Mouse (Mus musculus): ENCODE results near the gene Ctu1. TPM values are rescaled to one million over a fixed set of nuclear protein-coding genes. Genes with fewer than 3 reads are reported as not detected.
"Not testable (repeated sequence)": the region's sequence is repeated elsewhere in the genome, so short reads cannot be mapped to it uniquely, and the experiment has no call there.

Gene Ctu1
- polyA plus RNA-seq (2012; rRNA removed), result 9.2 and 9.4 TPM in 2 replicates

DNA sequence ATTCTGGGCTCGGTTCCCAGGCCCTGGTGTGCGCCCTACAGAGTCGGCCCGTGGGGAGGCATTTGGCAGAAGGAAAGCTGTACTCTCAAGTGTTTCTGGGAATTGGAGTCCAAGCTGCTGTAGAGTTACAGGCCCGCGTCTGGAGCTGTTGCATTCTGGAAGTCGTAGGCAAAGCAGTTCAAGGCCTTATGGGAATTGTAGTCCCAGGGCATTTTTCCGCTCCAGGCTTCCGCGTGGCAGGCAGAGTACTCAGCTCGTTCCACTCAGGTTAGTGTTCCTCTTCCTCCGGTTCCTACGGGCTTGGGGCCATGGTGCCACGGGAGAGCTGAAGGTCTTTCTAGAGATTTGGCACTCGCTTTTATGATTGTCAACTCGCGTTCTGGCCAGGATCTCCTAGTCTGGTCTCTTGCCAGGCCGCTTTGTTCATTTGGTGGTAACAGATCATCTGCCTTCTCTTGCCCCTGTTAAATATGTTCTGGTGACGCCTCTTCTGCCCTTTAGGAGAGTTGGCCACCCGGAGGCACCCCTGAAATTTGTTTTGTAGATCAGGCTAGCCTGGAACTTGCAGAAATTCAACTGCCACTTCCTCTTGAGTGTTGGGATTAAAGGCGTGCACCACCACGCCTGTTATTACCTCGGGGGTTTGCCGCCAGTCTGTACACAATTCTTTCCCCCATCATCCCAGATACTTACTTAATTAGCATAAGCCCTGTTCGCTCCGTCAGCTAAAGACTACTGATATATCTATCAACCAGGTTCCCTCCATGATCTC lies at the start of gene Ctu1:
Ctu1 (plus strand) TSS at position 208 of the 772 bp plus-strand sequence.
- DNase-seq (ENCODE audit: extremely low spot score in 1 of 2, low spot score in 1 of 2), result peak; percentile 95 to 96

DNA sequence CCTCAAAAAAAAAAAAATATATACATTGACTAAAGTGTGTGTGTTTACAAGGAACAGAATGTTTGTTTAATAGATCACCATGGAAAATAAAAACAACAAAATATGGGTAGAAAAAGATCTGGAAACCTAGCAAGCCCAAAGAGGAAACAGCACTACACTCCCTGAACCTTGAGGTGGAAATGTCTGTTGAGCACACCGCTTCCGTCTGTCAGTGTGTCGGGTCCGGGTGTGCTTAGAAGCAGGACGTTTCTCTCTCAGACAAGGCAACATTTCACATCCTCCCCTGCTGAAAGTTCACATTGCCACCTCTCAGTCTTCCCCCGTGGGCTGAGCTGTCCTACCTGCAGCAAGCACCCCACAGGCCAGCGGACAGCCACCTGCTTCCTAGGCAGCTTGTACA lies 48.9 kb upstream of the Ctu1 start:
- DNase-seq (ENCODE audit: extremely low spot score in 1 of 2, low spot score in 1 of 2), result no peak

DNA sequence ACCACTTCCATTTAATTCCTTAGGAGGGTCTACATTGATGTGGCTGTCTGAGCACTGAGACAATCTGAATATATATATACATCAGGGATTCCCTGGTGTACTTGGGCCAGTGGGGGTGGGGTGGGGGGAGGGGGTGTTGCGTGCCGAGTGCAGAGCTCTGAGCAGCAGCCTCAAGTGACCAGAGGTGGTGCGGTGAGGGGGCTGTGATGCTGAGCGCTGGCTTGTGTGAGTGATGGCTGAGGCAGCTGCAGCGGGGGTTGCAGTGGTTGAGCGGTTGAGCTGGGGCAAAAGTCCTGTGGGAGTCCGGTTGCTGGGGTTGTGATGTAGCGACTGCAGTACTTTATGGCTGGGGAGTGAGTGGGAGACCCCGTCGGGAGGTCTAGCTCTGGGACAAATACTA lies 48.0 kb upstream of the Ctu1 start:
- no peak for DNase-seq (ENCODE audit: extremely low spot score in 1 of 2, low spot score in 1 of 2)

DNA sequence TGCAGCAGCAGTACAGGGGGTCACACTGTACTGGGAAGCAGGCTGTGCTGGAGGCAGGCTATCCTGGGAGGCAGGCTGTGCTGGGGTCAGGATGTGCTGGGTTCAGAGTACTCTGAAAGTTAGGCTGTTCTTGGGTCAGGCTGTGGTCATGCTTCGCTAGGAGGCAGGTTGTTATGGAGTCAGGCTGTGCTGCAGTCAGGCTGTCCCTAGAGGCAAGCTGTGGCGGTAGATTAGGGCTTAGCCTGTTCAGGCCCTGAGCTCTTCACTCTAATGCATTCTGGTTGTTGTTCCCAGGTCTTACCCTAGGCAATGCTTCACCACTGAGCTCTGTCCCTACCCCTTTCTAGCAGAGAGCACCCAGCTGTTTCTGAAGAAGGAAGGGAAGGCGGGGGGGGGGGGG lies 46.8 kb upstream of the Ctu1 start:
- no peak for DNase-seq (ENCODE audit: extremely low spot score in 1 of 2, low spot score in 1 of 2)

DNA sequence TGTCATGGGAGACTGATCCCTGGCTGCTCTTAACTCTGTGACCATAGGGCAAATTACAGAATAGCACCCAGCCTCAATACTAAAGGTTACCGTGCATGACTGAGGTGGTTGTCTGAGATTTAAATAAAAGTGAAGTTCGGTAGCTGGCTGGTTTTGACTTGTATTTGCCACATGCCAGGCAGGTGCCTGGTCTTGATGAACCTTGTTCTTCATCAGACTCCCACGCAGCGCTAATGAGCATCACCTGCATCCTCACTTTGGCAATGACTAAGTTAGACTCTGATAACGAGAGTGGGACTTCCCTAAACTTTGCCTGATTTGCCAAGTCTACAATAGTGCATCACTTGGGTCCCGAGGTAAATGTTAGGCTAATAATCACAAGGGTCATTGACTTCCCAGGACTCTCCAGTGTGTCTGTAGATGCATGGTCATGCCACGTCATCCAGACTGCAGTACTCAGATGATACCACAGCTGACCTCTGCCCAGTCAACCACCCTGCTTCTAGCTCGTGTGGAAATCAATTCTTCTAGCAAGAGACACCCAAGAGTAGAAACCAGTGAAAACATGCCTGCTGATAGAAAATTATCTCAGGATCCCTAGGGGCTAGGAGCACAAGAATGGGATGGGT lies 45.9 kb upstream of the Ctu1 start:
- DNase-seq (ENCODE audit: extremely low spot score in 1 of 2, low spot score in 1 of 2), result no peak

DNA sequence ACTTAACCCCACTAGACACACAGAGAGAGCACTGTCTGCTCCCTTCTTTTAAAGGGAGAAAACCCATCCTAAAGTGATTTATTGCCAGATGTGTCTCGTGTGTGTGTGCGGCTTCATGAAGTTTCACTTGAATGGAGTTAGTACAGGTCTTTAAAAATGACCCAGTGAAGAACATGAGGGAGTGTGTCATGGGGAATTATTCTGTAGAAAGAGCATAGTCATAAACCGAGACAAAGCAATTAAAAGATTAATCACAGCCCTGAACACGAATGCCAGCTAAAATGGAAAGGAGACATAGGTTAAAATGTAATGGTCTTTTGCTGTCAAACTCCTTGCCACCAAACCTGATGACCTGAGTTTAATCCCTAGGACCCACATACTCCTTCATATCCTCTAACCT lies 37.9 kb upstream of the Ctu1 start:
- no peak for DNase-seq (ENCODE audit: extremely low spot score in 1 of 2, low spot score in 1 of 2)

DNA sequence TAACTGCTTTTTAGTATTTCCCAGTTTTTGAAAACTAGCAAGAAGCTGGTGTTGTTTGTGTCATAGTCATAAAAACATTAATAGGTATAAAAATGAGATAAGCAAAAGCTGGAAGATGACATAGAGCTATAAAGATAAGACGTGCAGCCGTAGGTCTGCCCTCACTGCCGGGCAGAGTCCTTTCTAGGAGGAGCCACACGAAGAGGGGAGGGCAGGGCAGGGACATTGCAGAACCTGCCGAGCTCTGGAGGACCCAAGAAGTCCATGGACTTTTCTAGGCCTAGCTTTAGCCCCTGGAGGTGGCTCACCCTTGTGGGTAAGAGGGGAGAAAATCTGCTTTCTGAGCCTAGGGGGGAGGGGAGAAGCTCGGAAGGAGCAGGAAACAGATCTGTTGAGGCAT lies 37.3 kb upstream of the Ctu1 start, which contains the start of gene Ceacam18:
Ceacam18 (plus strand) TSS at position 208 of the 400 bp plus-strand sequence.
- no peak for DNase-seq (ENCODE audit: extremely low spot score in 1 of 2, low spot score in 1 of 2)

DNA sequence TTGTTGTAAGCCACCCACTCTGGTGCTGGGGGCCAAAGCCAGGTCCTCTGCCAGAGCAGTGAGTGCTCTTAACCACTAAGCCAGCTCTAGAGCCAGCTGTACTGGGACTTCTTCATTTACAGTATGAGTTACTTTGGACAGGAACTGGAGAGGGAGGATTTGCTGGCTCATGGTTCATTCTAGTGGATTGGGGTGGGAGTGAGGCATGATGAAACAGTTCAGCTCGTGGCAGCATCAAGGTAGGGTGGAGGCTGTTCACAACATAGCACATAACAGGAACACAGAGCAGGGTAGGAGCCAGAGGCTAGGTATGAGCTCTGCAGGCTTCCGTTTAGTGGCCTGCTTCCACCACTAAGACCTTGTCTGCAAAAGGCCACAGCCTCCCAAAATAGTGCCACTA lies 35.6 kb upstream of the Ctu1 start:
- DNase-seq (ENCODE audit: extremely low spot score in 1 of 2, low spot score in 1 of 2), result no peak

DNA sequence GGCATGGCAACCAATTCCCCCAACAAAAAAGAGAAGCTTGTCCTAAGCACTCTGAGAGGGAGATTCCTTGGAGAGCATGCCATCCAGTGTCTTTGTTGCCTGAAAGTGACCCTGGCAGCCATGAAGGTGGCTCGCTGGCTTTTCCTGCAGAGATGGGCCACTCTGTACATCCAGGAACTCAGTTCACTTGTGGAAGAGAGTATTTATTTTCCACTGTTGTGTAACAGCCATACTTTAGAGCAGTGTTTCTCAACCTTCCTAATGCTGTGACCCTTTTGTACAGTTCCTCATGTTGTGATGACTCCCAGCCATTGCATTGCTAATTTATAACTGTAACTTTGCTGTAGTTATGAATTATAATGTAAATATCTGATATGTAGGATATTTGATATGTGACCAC lies 34.7 kb upstream of the Ctu1 start:
- no peak for DNase-seq (ENCODE audit: extremely low spot score in 1 of 2, low spot score in 1 of 2)

DNA sequence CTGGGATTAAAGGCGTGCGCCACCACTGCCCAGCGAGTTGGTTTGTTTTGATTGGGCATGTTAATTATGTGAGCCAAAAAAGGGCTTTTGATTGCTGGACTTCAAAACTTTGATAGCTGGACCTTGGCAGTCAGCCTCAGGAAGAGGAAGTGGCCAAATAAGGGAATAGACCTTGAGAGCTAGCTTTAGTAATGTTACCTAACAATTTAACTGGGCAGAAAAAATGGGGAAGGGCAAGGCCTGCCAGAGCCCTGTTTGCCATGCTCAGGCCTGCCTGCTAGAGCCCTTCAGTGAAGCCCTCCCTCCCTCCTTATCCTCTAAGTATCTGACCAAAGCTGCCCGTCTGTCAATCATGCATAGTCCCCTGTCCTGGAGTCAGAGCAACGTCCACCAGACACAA lies 29.2 kb upstream of the Ctu1 start:
- DNase-seq (ENCODE audit: extremely low spot score in 1 of 2, low spot score in 1 of 2), result no peak

DNA sequence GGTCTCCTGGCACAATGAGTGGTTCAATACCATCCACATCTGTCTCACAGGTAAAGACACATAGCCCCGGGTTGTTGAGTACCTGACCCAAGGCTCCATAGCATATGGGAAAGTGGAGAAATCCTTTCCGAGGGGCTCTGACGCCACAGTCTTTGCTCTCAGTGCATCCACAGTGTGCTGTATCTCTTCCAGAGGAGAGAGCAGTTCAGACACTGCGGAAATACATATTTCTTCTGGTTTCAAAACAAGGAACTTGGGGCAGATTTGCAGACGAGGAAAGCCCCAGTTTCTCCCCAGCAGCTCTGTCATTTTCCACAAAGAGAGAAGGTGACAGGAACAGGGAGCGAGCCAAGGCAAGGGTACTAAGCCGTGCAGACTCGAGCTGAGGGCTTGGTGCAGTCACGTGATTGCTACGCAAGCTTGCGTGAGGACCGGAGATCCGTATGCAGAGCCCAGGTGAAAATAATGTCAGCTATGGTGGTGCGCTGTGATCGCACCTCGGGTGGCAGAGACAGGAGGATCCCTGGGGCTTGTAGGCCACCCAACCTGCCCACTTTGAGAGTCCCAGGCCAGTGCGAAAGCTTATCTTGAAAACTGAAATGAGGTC lies 28.7 kb upstream of the Ctu1 start:
- DNase-seq (ENCODE audit: extremely low spot score in 1 of 2, low spot score in 1 of 2), result no peak

DNA sequence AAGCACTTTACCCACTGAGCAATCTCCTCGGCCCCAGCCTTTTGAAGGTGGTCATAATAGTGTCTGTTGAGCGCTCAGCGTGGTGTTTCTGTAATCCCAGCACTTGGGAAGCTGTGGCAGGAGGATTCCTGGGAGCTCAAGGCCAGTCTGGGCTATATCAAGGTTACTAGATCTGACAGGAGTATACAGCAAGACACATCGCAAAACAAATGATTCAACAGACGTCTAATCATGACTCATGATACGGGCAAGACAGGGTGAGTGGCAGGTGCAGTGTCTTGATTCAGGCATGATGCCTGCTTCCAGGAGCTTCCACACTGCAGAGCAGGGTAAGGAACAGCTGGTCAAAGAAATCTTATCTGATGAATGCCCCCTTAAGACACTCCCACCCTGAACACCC lies 19.1 kb upstream of the Ctu1 start:
- no peak for DNase-seq (ENCODE audit: extremely low spot score in 1 of 2, low spot score in 1 of 2)

DNA sequence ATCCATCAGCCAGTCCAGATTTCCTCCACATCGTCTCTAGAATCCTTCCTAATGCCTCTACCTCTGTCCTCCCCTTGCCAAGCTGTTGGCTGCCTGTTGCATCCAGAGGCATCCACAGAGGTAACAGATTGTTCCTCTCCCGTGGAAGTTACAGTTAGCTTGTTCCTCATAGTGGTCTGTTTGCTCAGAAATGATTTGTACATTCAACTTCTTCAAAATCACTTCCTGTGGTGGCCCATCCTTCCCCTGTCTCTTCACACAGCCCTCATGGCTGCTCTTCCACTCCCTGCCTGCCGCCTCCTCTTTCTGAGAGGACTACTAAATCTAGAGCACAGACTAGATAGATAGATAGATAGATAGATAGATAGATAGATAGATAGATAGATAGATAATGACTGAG lies 17.3 kb upstream of the Ctu1 start:
- no peak for DNase-seq (ENCODE audit: extremely low spot score in 1 of 2, low spot score in 1 of 2)

DNA sequence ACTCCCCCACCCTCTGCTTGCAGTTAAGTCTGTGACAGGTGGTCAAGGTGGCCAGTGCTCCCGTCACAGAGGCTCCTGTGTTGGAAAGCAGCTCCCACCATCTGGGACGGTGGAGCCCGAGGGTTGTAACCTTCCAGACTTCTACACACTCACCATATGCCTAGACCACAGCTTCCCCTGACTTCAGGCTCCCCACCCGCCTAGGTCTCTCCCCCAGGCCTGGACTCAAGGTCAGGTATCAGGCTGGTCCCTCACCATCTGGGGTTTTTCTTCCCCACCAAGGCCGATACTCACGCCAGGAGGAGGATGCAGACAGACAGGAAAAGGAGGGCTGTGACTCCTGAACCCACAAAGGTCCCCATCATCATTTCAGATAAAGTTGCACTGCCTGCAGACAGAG lies 15.6 kb upstream of the Ctu1 start:
- DNase-seq (ENCODE audit: extremely low spot score in 1 of 2, low spot score in 1 of 2), result no peak

DNA sequence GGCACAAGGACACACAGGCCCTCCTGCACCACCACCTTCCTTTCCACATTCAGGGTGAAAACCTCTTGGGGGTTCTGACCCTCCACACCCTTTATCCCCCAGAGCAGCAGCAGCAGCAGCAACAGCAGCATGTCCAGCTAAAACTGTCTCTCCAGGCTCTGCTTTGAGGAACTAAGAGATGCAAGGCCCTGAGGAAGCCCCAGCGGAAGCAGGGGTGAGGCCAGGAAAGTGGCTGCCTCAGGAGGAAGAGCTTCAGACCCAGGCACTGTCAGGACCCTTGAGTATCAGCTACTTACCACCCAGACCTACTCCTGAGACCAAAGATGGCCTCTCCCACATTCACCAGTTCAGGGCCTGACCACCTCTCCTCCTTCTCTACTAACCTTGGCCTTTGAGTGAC lies 11.8 kb upstream of the Ctu1 start, which contains the start of gene Siglece:
Siglece (minus strand) TSS at position 160 of the 400 bp plus-strand sequence.
- DNase-seq (ENCODE audit: extremely low spot score in 1 of 2, low spot score in 1 of 2), result no peak

DNA sequence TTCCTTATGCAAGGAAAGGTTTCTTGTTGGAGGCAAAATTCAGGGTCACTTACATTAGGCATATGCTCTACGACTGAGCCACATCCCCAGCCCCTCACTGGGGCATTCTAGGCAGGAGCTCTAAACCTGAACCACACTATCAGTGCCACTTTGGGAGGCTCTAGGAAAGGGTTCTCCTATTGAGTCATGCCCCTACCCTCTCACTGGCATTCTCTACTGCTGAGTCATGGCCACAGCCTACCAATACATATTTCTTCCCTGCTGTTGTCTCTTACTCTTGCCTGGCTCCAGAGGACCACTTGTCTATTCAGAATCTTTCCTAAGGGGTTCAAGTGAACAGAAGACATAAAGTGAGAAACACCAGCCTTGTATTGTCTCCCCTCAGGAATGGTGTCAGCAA lies 9.0 kb upstream of the Ctu1 start:
- DNase-seq (ENCODE audit: extremely low spot score in 1 of 2, low spot score in 1 of 2), result no peak

DNA sequence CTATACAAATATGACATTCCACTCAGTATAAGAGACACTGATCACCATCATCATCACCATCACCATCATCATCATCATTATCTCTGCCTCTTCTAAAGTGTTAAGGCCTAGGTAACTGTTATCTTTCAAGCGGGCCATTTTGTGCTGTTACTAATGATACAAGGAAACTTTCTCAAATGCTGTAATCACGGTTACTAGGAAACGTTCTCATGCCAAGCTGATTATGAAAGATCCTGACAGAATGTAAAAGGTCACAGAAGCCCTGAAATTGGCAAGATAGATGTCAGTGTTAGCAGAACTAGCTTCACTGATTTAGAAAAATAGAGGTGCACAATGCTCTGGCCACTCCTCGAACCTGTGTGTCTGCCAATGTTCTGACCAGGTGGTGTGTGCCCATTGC lies 4.6 kb upstream of the Ctu1 start:
- not testable (repeated sequence) for DNase-seq (ENCODE audit: extremely low spot score in 1 of 2, low spot score in 1 of 2)

DNA sequence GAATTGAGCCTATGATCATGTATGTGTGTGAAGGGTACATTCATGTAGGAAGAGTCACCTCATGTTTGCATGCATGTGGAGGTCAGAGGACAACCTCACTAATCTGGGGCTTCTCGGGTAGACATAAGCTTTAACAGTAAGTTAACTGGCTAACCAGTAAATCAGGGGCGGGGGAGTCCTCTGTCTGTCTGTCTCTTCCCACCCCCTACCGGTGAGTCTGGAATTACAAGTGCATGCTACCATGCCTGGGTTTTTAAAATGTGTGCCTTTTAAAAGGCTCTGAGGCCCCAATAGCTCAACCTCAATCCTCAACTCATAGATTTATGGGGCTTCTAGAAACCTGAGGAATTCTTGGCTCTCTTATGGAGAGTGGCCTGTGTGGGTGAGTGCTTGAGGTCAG lies 3.2 kb upstream of the Ctu1 start:
- DNase-seq (ENCODE audit: extremely low spot score in 1 of 2, low spot score in 1 of 2), result no peak

DNA sequence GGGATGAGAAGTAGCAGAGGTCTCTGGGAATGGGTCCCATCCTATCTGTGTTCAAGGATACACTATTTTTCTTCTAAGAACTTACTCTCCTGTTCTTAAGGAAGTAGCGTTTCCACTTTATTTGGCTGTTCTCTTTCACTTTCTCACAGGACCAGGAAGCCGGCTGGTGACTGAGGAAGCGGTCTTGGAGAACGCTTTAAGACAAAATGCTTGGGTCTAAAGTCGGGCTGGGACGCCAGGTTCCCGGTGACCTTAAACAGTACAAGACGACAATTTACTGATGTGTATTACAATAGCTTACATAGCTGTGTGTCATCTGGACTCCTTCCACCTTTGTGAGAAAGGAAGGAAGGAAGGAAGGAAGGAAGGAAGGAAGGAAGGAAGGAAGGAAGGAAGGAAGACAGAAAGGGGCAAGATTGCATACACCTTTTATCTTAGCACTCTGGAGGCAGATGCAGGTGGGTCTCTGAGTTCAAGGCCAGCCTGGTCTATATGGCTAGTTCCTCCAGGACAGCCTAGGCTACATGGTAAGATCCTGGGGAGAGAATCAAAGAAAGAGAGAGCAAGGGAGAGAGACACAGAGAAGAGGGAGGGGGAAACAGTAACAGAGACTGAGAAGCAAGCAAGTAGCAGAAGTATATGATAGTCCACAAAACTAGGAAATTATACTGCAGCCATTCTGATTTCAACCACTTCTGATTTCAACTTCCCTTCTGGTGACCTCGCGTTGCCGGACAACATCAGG lies 580 bp upstream of the Ctu1 start:
- DNase-seq (ENCODE audit: extremely low spot score in 1 of 2, low spot score in 1 of 2), result no peak

DNA sequence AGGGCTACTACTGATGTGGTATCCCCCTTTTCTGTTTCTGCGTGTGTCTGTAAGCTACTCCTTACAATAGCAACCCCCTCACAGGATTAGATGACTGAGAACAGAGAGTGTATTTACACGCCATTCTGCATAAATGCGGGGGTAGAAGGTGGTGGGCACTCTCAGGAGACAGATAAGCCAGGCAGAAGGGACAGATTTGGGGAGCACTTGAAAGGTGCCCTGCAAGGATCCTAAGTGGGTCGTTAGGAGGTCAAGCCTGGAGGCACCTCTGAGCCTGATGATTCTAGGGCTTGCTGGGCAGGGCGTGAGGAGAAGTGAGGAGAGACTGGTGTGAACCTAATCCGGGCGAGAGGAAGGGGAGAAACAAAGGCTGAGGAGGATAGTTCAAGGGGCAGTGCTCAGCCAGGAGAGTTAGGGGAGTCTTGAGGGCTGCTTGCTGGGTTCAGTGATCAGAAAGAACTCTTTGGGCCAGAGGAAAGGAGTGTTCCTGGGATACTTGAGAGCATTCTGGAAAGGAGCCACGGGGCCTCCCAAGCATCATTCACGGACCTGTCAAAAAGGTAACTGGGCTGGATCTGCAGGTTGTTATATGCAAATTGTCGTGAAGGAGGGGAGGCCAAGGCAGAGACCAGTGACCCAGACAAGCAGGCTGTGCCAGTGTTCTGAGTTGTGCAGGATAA lies 905 bp downstream of the Ctu1 start:
- no peak for DNase-seq (ENCODE audit: extremely low spot score in 1 of 2, low spot score in 1 of 2)

DNA sequence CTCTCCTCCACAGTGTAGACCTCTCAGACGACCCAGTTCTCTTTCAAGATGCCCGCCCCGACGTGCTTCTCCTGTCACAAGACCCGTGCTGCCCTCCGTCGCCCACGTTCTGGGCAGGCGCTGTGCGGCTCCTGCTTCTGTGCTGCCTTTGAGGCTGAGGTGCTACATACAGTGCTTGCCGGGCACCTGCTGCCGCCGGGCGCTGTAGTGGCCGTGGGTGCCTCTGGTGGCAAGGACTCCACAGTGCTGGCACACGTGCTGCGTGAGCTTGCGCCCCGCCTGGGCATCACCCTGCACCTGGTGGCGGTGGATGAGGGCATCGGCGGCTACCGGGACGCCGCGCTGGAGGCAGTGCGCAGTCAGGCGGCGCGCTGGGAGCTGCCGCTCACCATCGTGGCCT lies 3.3 kb downstream of the Ctu1 start:
- no peak for DNase-seq (ENCODE audit: extremely low spot score in 1 of 2, low spot score in 1 of 2)

Measured in frontal cortex, adult 2 months (tissue).